Mouse (Mus musculus): ENCODE data around the gene Cdk11b. TPM values are rescaled to one million over a fixed set of nuclear protein-coding genes. Genes with fewer than 3 reads are reported as not detected.
"Not testable (repeated sequence)": the region's sequence is repeated elsewhere in the genome, so short reads cannot be mapped to it uniquely, and the experiment has no call there.

Cdk11b gene
- polyA plus RNA-seq, 1 experiment from 2014 or later = 30.6 TPM

DNA sequence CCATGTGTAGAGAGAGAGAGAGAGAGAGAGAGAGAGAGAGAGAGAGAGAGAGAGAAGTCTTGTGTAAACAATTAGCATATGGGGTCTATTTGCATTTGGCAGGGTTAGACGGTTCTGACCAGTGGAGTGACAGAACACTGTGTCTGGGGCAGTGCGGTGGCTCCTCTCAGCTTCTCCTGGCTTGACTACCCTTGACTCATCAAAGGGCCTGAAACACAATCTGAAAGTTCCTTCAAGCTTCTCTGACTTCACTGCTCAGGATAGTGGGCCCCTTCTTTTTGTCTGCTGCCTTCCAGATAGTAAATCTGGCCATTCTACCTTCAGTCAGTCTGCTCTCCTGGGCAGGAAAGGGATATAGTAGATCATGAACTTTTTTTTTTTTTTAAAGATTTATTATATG is 17.8 kb upstream of the Cdk11b start:
- Histone ChIP-seq H3K27ac (no peak overlapping the region), H3K27me3 (no peaks in the 10 kb centered on the region), H3K4me3 (replicated peaks) (no peak overlapping the region), H3K4me1 (replicated peaks) (peaks cover 49% of the 10 kb centered on the region), H3K36me3 (peaks cover 45% of the 10 kb centered on the region), H3K9me3 (replicated peaks) (no peaks in the 10 kb centered on the region), H3K4me2 (no peak overlapping the region), H3K9ac (no peak overlapping the region)
- DNase-seq (no peak), ATAC-seq (ENCODE audit: low read depth) (no peak)
- WGBS (ENCODE audit: insufficient replicate concordance) = 74% methylated on average over 2 of the region's 2 CpGs

DNA sequence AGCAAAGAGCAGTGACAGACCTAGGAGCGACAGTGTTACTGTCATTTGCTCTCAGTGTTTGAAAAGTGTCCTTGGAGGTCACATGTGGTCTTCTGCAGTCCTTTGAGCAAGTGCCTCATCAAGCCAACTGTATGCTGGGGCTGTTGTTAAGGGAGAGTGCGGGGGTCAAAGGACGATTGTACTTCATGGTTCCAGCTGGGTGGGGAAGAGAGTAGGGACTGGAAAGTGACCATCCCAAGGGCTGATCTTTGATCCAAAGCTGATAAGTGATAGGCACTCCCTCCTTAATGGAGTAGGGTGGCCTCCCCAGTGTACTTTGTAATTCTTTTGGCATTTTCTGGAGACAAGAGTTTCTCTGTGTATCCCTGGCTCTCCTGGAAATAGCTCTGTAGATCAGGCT is 12.8 kb upstream of the Cdk11b start:
- Histone ChIP-seq H3K9me3 (replicated peaks) (no peaks in the 10 kb centered on the region), H3K27ac (no peak overlapping the region), H3K4me2 (no peak overlapping the region), H3K4me3 (replicated peaks) (no peak overlapping the region), H3K27me3 (no peaks in the 10 kb centered on the region), H3K36me3 (peaks cover 73% of the 10 kb centered on the region), H3K4me1 (replicated peaks) (peaks cover 9% of the 10 kb centered on the region), H3K9ac (no peak overlapping the region)
- WGBS (ENCODE audit: insufficient replicate concordance) = 83% methylated on average over 3 of the region's 3 CpGs
- DNase-seq (no peak), ATAC-seq (ENCODE audit: low read depth) (no peak)

DNA sequence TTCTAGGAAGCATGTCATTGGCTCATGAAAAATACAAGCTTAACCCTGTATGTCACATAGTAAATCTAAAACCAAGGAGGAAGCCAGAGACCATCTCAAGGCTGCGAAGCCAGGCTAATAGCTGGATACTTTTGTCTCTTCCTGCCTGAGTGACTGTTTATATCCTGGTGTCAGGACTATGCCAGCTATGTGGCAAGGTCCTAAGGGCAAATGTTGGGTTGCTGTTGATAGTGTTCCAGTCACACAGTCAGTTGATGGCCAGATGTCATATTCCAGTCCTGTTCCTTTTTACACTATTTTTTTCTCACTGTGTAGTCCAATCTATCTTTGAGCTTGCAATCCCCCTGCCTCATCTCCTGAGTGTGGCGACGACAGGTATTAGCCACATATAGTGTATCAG is 11.4 kb upstream of the Cdk11b start:
- Histone ChIP-seq H3K36me3 (peaks cover 84% of the 10 kb centered on the region), H3K4me2 (no peak overlapping the region), H3K27me3 (no peaks in the 10 kb centered on the region), H3K9ac (no peak overlapping the region), H3K27ac (no peak overlapping the region), H3K4me3 (replicated peaks) (no peak overlapping the region), H3K4me1 (replicated peaks) (peaks cover 9% of the 10 kb centered on the region), H3K9me3 (replicated peaks) (no peaks in the 10 kb centered on the region)
- DNase-seq = no peak
- no peak for ATAC-seq (ENCODE audit: low read depth)
- 85% methylated on average over 3 of the region's 3 CpGs for WGBS (ENCODE audit: insufficient replicate concordance)

DNA sequence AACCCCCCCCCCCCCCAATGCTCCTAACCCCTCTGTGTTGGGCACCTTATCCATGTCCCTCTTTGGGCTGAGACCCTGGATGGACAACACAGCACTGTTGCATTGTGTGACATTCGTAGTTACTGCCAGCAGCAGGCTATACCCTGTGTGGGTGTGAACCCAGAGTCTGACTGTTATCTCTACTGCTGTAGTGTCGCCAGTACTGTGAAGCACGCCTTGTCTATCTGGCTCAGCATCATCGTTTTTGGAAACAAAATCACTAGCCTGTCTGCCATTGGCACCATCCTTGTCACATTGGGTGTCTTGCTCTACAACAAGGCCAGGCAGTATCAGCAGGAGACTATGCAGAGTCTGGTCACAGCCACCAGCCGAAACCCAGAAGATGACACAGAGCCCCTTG is 6.3 kb upstream of the Cdk11b start:
- DNase-seq (no peak), ATAC-seq (ENCODE audit: low read depth) (peak; percentile 73)
- H3K4me3 ChIP-seq (replicated peaks) = no peak overlapping the region
- H3K36me3 ChIP-seq = peaks cover 81% of the 10 kb centered on the region
- peaks cover 19% of the 10 kb centered on the region for H3K4me1 ChIP-seq (replicated peaks)
- no peak overlapping the region for H3K9ac ChIP-seq
- H3K27ac ChIP-seq = no peak overlapping the region
- no peak overlapping the region for H3K4me2 ChIP-seq
- H3K27me3 ChIP-seq = no peaks in the 10 kb centered on the region
- WGBS (ENCODE audit: insufficient replicate concordance) = 47% methylated on average over 5 of the region's 5 CpGs
- no peaks in the 10 kb centered on the region for H3K9me3 ChIP-seq (replicated peaks)

DNA sequence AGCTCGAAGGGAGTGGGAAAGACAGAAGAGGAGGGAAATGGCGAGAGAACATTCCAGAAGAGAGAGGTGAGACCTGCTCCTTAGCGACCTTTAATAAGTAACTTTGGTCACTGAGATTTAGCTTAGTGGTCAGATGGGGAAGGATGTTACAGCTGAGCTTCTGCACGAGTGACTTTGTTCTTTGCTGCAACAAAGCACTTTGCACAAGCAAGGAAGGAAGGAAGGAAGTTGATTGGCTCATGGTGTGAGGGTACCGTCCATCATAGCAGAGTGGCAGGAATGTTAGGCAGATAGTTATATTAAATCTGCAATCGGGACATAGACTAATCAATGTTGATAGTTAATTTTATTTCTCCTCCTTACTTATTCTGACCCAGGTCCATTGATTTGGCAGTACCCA is 5.6 kb downstream of the Cdk11b start:
- 68% methylated on average over 6 of the region's 6 CpGs for WGBS (ENCODE audit: insufficient replicate concordance)

DNA sequence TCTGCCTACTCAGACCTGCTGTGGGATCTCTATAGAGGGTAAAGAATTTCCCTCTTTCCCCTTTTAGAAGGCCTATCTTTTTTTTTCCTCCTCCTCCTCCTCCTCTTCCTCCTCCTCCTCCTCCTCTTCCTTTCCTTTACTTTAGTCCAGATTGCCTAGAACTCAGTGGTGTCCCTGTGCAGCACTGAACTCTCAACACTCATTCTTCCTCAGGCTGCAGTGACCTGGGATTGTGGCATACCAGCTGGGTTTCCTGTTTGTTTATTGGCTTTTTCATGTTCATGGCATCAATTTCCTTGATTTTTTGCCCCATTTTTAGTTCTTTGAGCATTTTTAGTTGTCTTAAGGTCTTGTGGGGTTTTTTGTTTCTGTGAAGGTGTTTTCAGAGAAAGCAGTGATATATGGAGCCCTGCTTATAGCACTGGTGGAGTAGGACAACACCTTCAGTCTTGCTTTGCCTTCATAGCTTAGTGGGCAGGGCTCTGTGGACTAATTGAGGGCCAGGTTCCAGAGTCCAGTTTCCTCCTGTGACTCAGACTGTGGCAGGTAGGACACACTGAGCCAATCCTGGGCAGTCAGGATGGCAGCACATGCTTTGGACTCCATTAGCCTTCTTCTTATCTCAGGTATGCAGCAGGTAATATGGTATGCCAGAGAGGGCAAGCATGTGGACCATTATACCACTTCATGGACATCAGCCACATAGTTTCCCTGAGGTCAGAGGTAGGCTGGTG is 11.3 kb downstream of the Cdk11b start:
- Histone ChIP-seq H3K4me2 (no peak overlapping the region), H3K9ac (no peak overlapping the region), H3K27me3 (no peaks in the 10 kb centered on the region), H3K36me3 (peaks cover 88% of the 10 kb centered on the region), H3K9me3 (replicated peaks) (no peaks in the 10 kb centered on the region), H3K4me3 (replicated peaks) (no peak overlapping the region), H3K4me1 (replicated peaks) (no peaks in the 10 kb centered on the region), H3K27ac (no peak overlapping the region)
- DNase-seq (no peak), ATAC-seq (ENCODE audit: low read depth) (no peak)

More for the DNA sequence above, 5.6 kb downstream of the Cdk11b start:
- H3K4me3 ChIP-seq (replicated peaks) = no peak overlapping the region
- H3K4me1 ChIP-seq (replicated peaks) = peaks cover 9% of the 10 kb centered on the region
- no peaks in the 10 kb centered on the region for H3K9me3 ChIP-seq (replicated peaks)
- H3K9ac ChIP-seq = no peak overlapping the region
- no peak for ATAC-seq (ENCODE audit: low read depth)
- no peak for DNase-seq
- peaks cover 76% of the 10 kb centered on the region for H3K36me3 ChIP-seq
- no peaks in the 10 kb centered on the region for H3K27me3 ChIP-seq
- no peak overlapping the region for H3K4me2 ChIP-seq
- no peak overlapping the region for H3K27ac ChIP-seq

DNA sequence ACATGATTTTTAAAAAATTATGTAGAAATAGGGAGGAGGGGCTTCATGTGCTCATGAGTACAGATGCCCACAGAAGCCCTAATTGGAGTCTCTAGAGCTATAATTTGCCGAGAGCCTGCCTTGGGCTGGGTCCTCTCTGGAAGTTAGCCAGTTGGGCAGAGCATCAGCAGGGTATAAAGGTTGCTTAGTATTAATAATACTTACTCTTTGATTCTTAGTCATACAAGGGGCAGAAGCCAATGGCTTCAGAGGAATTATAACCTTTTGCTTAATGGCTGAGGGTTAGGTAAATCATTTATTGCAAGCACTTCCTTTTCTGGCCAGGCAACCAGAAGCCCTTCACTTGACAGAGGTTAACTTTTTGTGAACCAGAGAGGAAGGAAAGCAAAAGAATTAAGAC is 18.9 kb downstream of the Cdk11b start:
- no peak overlapping the region for H3K27ac ChIP-seq
- ATAC-seq (ENCODE audit: low read depth) = no peak
- no peak overlapping the region for H3K4me2 ChIP-seq
- no peak for DNase-seq
- no peaks in the 10 kb centered on the region for H3K27me3 ChIP-seq
- no peaks in the 10 kb centered on the region for H3K9me3 ChIP-seq (replicated peaks)
- WGBS (ENCODE audit: insufficient replicate concordance) = 95% methylated on average over 1 of the region's 1 CpGs
- peaks cover 86% of the 10 kb centered on the region for H3K36me3 ChIP-seq
- no peaks in the 10 kb centered on the region for H3K4me1 ChIP-seq (replicated peaks)
- no peak overlapping the region for H3K4me3 ChIP-seq (replicated peaks)
- no peak overlapping the region for H3K9ac ChIP-seq

DNA sequence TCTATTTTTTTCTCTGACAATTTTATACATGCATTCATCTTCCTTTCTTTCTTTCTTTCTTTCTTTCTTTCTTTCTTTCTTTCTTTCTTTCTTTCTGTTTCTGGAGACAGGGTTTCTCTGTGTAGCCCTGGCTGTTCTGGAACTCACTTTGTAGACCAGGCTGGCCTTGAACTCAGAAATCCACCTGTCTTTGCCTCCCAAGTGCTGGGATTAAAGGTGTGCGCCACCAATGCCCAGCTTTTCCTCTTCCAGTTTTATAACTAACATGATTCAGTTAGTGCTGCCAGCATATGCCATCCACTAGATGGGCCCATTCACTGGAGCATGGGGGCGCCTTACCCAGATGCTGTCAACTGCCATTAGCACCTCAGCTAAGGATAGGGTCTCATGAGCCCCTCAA is 20.7 kb downstream of the Cdk11b start, which contains the start of gene Gm10563:
TSS of gene Gm10563 (minus strand) at position 101 of the 400 bp plus-strand sequence.
- H3K9ac ChIP-seq; H3K4me3 ChIP-seq (replicated peaks); ATAC-seq (ENCODE audit: low read depth); H3K9me3 ChIP-seq (replicated peaks); DNase-seq; H3K27me3 ChIP-seq; H3K4me2 ChIP-seq; H3K27ac ChIP-seq; H3K4me1 ChIP-seq (replicated peaks): not testable (repeated sequence)
- 79% methylated on average over 2 of the region's 2 CpGs for WGBS (ENCODE audit: insufficient replicate concordance)
- peaks cover 90% of the 10 kb centered on the region for H3K36me3 ChIP-seq

DNA sequence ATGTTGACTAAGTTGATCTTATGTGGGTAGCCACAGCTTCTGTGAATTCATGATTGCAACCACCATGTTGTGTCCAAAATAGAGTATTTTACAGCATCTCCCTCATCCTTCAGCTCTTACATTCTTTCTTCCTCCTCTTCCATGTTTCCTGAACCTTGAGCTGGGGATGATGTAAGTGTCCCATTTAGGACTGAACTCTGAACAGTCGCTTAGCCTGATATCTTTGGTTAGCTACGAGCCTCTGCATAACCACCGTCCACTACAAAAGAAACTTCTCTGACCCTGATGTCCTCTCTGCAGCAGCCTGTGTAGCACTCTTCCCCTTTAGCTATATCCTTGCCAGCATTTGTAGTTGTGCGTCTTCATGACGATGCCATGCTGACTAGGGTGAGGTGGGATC is 21.1 kb downstream of the Cdk11b start:
- H3K9me3 ChIP-seq (replicated peaks) = no peaks in the 10 kb centered on the region
- no peak overlapping the region for H3K27ac ChIP-seq
- DNase-seq (no peak), ATAC-seq (ENCODE audit: low read depth) (no peak)
- no peak overlapping the region for H3K9ac ChIP-seq
- no peaks in the 10 kb centered on the region for H3K4me1 ChIP-seq (replicated peaks)
- H3K27me3 ChIP-seq = peaks cover 5% of the 10 kb centered on the region
- peaks cover 90% of the 10 kb centered on the region for H3K36me3 ChIP-seq
- WGBS (ENCODE audit: insufficient replicate concordance) = 86% methylated on average over 5 of the region's 5 CpGs
- H3K4me3 ChIP-seq (replicated peaks) = no peak overlapping the region
- H3K4me2 ChIP-seq = no peak overlapping the region

DNA sequence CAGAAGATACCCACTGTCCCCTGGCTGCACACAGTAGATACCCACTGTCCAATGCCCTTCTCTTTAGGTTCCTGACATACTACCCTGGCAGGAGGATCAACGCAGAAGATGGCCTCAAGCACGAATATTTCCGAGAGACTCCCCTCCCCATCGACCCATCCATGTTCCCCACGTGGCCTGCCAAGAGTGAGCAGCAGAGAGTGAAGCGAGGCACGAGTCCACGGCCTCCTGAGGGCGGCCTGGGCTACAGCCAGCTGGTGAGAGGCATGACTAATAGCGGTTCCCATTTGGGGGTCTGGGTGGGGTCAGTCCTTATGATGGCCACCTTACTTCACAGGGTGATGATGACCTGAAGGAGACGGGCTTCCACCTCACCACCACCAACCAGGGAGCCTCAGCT is 24.7 kb downstream of the Cdk11b start:
- peaks cover 62% of the 10 kb centered on the region for H3K36me3 ChIP-seq
- no peak overlapping the region for H3K27ac ChIP-seq
- no peaks in the 10 kb centered on the region for H3K9me3 ChIP-seq (replicated peaks)
- WGBS (ENCODE audit: insufficient replicate concordance) = 83% methylated on average over 11 of the region's 11 CpGs
- no peak for DNase-seq
- H3K4me2 ChIP-seq = no peak overlapping the region
- H3K9ac ChIP-seq = no peak overlapping the region
- H3K4me3 ChIP-seq (replicated peaks) = no peak overlapping the region
- H3K27me3 ChIP-seq = peaks cover 41% of the 10 kb centered on the region
- no peak for ATAC-seq (ENCODE audit: low read depth)
- peaks cover 23% of the 10 kb centered on the region for H3K4me1 ChIP-seq (replicated peaks)

DNA sequence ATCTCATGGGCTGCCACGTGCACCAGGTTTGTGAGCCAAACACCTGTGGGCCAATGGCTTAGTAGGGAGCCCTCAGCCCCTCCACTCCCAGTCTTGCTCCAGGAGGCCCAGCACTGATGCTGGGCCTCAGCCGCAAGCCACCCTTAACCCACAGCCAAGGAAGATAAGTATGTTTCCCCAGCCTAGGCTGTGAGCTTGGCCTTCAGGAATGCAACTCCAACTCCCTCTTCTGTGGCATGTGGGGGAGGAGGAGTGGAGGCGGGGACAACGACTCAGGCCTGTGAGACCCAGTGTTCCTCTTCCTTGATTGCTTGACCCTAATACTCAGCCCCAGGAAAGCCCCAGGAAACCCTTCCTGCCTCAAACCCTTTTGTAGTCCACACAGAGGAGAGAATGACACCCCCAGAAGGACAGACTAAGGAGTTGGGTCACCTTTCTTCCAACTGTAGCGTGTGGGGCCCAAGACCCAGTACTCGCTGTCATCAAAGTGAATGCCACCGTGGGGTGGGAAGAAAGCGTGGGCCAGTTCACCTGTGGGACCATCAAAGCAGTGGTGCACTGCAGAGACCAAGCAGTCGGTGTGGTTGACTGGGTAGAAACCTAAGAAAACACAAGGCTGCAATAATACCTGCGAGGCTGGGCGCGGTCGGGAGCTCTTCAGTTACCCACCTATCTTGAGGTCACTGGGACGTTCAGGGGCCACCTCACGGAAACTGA is 27.1 kb downstream of the Cdk11b start:
- no peak overlapping the region for H3K27ac ChIP-seq
- H3K4me3 ChIP-seq (replicated peaks) = no peak overlapping the region
- ATAC-seq (ENCODE audit: low read depth) (no peak), DNase-seq (no peak)
- H3K9me3 ChIP-seq (replicated peaks) = no peaks in the 10 kb centered on the region
- H3K9ac ChIP-seq = no peak overlapping the region
- 53% methylated on average over 15 of the region's 15 CpGs for WGBS (ENCODE audit: insufficient replicate concordance)
- H3K4me1 ChIP-seq (replicated peaks) = peaks cover 35% of the 10 kb centered on the region
- no peak overlapping the region for H3K4me2 ChIP-seq
- H3K27me3 ChIP-seq = peaks cover 61% of the 10 kb centered on the region
- H3K36me3 ChIP-seq = peaks cover 47% of the 10 kb centered on the region
